In genomic region chr17:3451077-3451476, GRCm38 (mm10) we compare ENCODE assay signal across 9 mouse cellular contexts.
DNase-seq lines count a peak whose midpoint lies in the region; ATAC-seq and TF ChIP-seq lines count a peak whose summit lies in the region.
"Had no signal": no experiment of that assay in that cellular context is flagged by ENCODE, and none has a peak within 500 bp of the region (broad histone marks: within the 10 kb centered on the region; RNA-seq: fewer than 3 reads in every experiment).

No protein-coding gene starts in this region.

- H3K9me3 ChIP-seq in hindbrain, postnatal 0 days (ENCODE audit: low read length): no peaks in the 10 kb centered on the region
- H3K9me3 ChIP-seq in hindbrain, embryonic 14.5 days (ENCODE audit: control insufficient read depth, low read length): no peaks in the 10 kb centered on the region
- no peaks in the 10 kb centered on the region for H3K9me3 ChIP-seq in embryonic facial prominence, embryonic 14.5 days (ENCODE audit: control insufficient read depth, low read length)
- H3K9me3 ChIP-seq in limb, embryonic 10.5 days (replicated peaks): no peaks in the 10 kb centered on the region
- H3K9me3 ChIP-seq: megakaryocyte, embryonic 14.5 days had no signal

- H3K27ac ChIP-seq in hindbrain, postnatal 0 days: no peak overlapping the region
- no peak overlapping the region for H3K27ac ChIP-seq in hindbrain, embryonic 14.5 days
- H3K27ac ChIP-seq in embryonic facial prominence, embryonic 14.5 days (replicated peaks; ENCODE audit: low read depth, low read length): no peak overlapping the region
- H3K27ac ChIP-seq in limb, embryonic 10.5 days: no peak overlapping the region

- no peaks in the 10 kb centered on the region for H3K4me1 ChIP-seq in hindbrain, postnatal 0 days (ENCODE audit: insufficient read depth, low read length)
- H3K4me1 ChIP-seq in hindbrain, embryonic 14.5 days (replicated peaks; ENCODE audit: control insufficient read depth, insufficient read depth, low read length): no peaks in the 10 kb centered on the region
- H3K4me1 ChIP-seq in embryonic facial prominence, embryonic 14.5 days (ENCODE audit: control insufficient read depth, insufficient read depth, low read length): peaks cover 2% of the 10 kb centered on the region; the same call in 1 of the 2 replicates
- 0 out of 2 replicates have a peak, but pooled peaks cover 3% of the 10 kb centered on the region for H3K4me1 ChIP-seq in limb, embryonic 10.5 days

- no peaks in the 10 kb centered on the region for H3K36me3 ChIP-seq in hindbrain, postnatal 0 days (ENCODE audit: insufficient read depth, low read length)
- no peaks in the 10 kb centered on the region for H3K36me3 ChIP-seq in hindbrain, embryonic 14.5 days (replicated peaks; ENCODE audit: control insufficient read depth, insufficient read depth)
- H3K36me3 ChIP-seq in embryonic facial prominence, embryonic 14.5 days (ENCODE audit: control insufficient read depth, insufficient read depth, low read length): peaks cover 42% of the 10 kb centered on the region
- H3K36me3 ChIP-seq in limb, embryonic 10.5 days: peaks cover 3% of the 10 kb centered on the region; the same call in 1 of the 2 replicates

- H3K4me2 ChIP-seq in hindbrain, postnatal 0 days (ENCODE audit: low read depth, low read length): no peak overlapping the region
- H3K4me2 ChIP-seq in hindbrain, embryonic 14.5 days (replicated peaks): no peak overlapping the region
- H3K4me2 ChIP-seq in embryonic facial prominence, embryonic 14.5 days (ENCODE audit: low read depth, low read length): no peak overlapping the region

- 74% methylated on average over 2 of the region's 2 CpGs for WGBS in hindbrain, postnatal 0 days
- WGBS in hindbrain, embryonic 14.5 days: 61% methylated on average over 2 of the region's 2 CpGs
- WGBS in embryonic facial prominence, embryonic 14.5 days: 63% methylated on average over 2 of the region's 2 CpGs
- 56% methylated on average over 2 of the region's 2 CpGs for WGBS in limb, embryonic 10.5 days

- no peaks in the 10 kb centered on the region for H3K27me3 ChIP-seq in hindbrain, postnatal 0 days (ENCODE audit: insufficient read depth, low read length)
- no peaks in the 10 kb centered on the region for H3K27me3 ChIP-seq in hindbrain, embryonic 14.5 days (ENCODE audit: control insufficient read depth, insufficient read depth, low read length)
- no peaks in the 10 kb centered on the region for H3K27me3 ChIP-seq in embryonic facial prominence, embryonic 14.5 days (replicated peaks; ENCODE audit: control insufficient read depth, insufficient read depth, low read length)
- H3K27me3 ChIP-seq in limb, embryonic 10.5 days (ENCODE audit: low read depth, poor library complexity, severe bottlenecking): no peaks in the 10 kb centered on the region

- peak; percentile 69 for DNase-seq in hindbrain, postnatal 0 days (ENCODE audit: low spot score)
- DNase-seq in hindbrain, embryonic 14.5 days (ENCODE audit: low spot score): no peak
- DNase-seq in adrenal gland, postnatal 36 days: peak; percentile 77 to 82
- DNase-seq in embryonic facial prominence, embryonic 14.5 days (ENCODE audit: low spot score): peak; percentile 40
- peak; percentile 84 for DNase-seq in induced T-regulatory cell, adult 2 months (ENCODE audit: low read depth)
- peak; percentile 49 for DNase-seq in limb, embryonic 10.5 days (ENCODE audit: low spot score)
- DNase-seq in thymus, adult 18-20 months: peak; percentile 32 to 47

- peak; percentile 62; the same call in 1 of the 2 replicates for ATAC-seq in hindbrain, postnatal 0 days
- ATAC-seq in hindbrain, embryonic 14.5 days (ENCODE audit: low FRiP score): no peak
- no peak for ATAC-seq in embryonic facial prominence, embryonic 14.5 days (ENCODE audit: low read depth)
- ATAC-seq in neutrophil, adult 5-6 weeks (ENCODE audit: extremely low read depth, insufficient number of reproducible peaks, low FRiP score, poor library complexity, severe bottlenecking): peak; percentile 90

- no peak overlapping the region for H3K4me3 ChIP-seq in hindbrain, postnatal 0 days (ENCODE audit: low read length)
- H3K4me3 ChIP-seq in hindbrain, embryonic 14.5 days (replicated peaks; ENCODE audit: low read length): no peak overlapping the region
- no peak overlapping the region for H3K4me3 ChIP-seq in embryonic facial prominence, embryonic 14.5 days (ENCODE audit: low read depth, low read length)
- no peak overlapping the region for H3K4me3 ChIP-seq in limb, embryonic 10.5 days
- H3K4me3 ChIP-seq: megakaryocyte, embryonic 14.5 days had no signal

- no peak overlapping the region for H3K9ac ChIP-seq in hindbrain, postnatal 0 days (replicated peaks; ENCODE audit: low read length)
- H3K9ac ChIP-seq in hindbrain, embryonic 14.5 days: no peak overlapping the region
- H3K9ac ChIP-seq in embryonic facial prominence, embryonic 14.5 days (ENCODE audit: low read depth, low read length): no peak overlapping the region

- TF ChIP-seq CTCF in hindbrain, postnatal 0 days (IDR thresholded peaks at IDR 0.05; ENCODE audit: low read depth): peak; percentile 87

Comparison
In these comparisons a context has a peak if more than half of its experiments do, and no peak if none do; other contexts are left out.
1. ATAC-seq: peak in hindbrain, postnatal 0 days (single experiment) and neutrophil, adult 5-6 weeks (single experiment); none in hindbrain, embryonic 14.5 days (single experiment) and embryonic facial prominence, embryonic 14.5 days (single experiment).